Mouse (Mus musculus) frontal cortex, adult (tissue): ENCODE data around the gene Celsr3.

Experiments
- ATAC-seq: cut with Nextera tagmentation; 2 replicates; pipeline ENCODE4 v1.9.2; 2017; ENCODE audit warnings: mild to moderate bottlenecking, moderate library complexity, mixed read lengths; ENCODE audit not compliant: low TSS enrichment

The Celsr3 gene

DNA sequence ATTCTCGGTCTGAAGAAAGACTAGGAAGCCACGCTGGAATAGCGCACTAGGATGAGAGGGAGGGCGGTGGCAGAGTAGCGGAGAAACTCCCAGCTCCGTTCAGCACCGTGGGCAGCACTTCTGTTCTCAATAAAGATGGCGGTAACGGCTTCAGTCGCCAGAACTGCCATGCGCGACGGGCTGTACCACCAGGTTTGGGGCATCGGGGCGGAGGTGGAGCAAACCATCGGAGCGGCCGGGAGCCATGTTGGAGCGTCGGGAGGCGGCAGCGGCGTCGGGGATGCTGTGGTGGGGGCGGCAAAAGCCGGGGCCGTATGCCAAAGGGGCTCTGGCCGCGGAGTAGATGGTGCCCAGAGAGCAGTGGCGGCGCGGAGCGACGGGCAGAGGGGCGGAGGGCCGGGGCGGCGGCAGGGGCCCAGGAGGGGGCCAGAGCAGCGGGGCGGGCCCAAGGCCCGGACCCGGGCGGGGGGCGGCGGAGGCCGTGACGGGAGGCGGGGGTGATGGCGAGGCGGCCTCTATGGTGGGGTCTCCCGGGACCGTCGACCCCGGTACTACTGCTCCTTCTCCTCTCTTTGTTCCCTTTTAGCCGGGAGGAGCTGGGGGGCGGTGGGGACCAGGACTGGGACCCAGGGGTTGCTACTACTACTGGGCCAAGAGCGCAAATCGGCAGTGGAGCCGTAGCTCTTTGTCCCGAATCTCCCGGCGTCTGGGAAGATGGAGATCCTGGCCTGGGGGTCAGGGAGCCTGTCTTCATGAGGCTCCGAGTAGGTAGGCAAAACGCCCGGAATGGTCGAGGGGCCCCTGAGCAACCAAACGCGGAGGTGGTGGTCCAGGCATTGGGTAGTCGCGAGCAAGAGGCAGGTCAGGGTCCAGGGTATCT, at the start of gene Celsr3:
Gene Celsr3 (plus strand): TSS at position 501 of the 880 bp plus-strand sequence.
- ATAC-seq: peak; percentile 72

DNA sequence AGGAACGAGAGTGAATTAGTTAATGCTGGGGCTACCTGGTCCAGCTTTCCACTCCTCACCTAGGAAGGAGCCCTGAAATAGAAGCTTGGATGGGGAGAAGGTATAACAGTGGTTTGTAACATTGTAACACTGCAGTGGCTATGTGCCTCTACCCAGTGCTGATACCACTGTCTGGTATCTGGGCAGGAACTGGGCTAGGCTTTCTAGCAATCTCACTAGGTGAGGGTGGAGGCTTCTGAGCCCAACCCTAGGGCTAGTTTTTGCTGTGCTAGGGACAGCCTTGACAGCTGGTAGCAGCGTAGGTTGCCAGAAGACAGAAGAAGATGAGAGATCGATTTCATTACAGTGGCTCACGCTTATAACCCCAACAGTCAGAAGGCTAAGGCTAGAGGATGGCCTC, 49.5 kb upstream of the Celsr3 start:
- ATAC-seq: no peak

DNA sequence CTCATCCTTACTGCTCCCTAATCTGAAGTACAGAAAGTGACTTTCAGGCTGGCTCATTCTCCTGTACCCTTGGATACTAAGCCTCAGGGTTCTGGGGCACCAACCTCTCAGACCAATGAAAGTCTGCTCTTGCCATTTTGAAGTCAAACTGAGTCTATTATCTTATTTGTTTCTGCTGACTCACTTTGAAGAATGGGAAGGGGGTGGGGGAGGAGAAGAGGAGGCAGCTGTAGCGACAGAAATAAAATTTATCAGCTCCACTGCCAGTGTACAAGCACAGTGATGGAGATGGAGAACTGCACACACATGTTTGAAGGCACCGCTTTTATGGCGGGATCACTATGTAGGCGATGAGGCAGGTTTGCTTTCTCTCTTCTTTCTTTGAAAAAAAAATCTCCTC, 48.8 kb upstream of the Celsr3 start:
- ATAC-seq: no peak

DNA sequence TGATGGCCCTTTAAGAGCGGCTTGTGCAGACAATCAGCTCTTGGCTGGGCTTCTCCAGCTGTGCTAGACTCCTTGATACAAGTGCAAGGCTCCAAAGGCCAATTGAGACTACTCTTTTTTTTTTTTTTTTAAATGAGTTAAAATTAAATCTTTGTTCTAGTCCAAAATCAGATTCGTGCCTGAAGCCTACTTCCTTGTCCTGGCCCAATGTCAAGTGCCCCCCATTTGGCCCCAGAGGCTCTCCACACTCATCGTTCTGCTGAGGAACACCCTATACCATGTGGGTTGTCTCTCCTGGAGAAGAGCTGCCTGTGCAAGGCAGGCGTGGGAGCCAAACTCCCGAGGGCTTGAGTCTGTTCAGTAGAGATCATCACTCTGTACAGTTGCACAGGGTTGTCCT, 45.2 kb upstream of the Celsr3 start:
- no peak for ATAC-seq

- ATAC-seq: no peak
Observed at GRCm38 (mm10) chr9:108781891-108782290, 44.2 kb upstream of the Celsr3 start.

DNA sequence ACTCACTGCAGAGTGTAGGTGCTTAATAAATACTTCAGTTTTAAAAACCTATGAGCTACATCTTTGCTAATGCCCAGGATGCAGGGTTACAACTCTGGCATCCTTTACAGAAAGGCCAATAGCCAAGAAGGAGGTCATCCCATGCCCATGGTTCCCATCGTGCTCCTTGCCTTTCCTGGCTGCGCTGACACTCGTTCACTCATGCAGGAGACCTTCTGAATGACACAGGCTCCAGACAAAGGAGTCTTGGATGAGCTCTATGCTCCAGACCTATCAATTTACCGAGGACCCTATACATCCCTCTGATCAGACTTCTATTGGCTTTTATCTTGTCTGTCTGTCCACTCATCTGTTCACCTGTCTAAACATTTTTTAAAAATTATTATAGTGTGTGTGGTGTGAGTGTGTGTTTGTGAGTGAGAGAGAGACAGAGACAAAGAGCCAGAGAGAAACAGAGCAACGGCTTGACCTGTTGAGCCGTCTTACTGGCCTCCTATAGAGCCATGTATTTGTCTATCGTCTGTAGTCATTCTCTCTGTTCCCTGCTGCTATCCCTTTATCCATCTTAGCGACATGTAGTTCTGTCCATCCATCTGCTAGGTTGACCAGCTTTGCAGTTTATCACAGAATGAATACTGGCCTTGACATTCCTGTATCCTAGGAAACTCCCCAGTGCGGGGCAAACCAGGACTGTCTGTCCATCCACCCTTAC, 43.1 kb upstream of the Celsr3 start:
- ATAC-seq: no peak

DNA sequence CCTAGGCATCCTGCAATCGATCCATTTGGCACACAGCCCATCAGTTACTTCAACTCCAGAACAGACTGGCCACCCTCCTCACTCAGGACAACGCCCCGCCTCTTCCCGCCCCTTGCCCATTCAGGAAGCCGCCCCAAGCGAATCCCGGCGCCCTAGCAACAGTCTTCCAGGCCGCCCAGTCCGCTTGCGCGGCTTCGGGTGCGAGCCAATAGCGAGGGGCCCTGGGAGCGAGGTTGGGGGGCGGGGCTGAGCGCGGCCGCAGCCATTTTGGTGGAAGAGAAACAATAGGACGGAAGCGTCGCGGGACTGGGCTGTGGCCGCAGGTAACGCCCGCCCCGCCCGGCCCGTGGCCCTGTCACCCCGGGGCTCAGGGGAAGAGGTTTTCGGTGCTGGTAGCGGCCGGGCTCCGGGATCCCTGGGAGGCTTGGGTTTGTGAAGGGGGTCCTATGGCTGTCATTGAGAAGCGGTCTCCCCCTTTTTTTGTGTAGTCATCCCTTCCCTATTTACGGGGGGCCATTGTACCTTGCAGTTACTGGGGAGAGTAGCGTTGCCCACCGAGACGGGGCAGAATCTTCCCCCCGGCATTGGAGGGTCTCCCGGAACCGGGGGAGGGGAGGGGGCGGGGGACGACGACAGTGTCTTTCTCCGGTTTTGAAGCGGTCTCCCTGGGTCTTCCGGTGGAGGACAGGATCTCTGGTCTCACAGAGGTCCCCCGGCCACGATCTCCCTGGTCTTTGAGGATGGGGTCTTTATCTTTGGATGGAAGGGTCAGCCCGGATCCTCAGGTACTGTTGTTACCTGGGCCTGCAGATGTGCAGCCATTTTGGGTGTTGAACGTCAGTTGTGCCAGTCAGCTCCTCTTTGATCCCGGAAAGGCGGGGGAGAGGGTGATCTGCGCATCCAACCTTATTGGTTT, 42.3 kb upstream of the Celsr3 start, which contains the start of gene Ip6k2:
Gene Ip6k2 (plus strand): TSS at position 249 of the 916 bp plus-strand sequence.
- peak; percentile 95 for ATAC-seq

GRCm38 (mm10) chr9:108785416-108785815, 40.7 kb upstream of the Celsr3 start:
- no peak for ATAC-seq

- ATAC-seq: no peak
Observed at GRCm38 (mm10) chr9:108786494-108786893, 39.6 kb upstream of the Celsr3 start.

- ATAC-seq: no peak
Observed at GRCm38 (mm10) chr9:108787080-108787479, 39.0 kb upstream of the Celsr3 start.

DNA sequence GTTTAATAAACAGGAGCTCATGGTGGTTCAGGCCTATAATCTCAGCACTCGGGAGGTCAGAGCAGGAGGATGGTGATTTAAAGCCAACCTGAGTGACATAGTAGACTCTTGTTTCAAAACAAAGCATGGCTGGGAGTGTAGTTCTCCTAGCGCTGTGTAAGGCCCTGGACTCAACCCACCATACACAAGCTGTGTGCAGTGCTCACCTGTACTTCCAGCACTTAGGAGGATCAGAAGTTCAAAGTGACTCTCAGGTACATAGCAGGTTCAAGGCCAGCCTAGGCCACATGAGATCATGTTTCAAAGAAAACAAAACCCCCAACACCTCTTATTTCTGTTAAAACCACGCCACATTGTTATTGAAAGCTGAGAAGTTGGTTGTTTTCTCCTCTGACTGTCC, 37.4 kb upstream of the Celsr3 start:
- no peak for ATAC-seq

- no peak for ATAC-seq
Observed at GRCm38 (mm10) chr9:108792307-108792706, 33.8 kb upstream of the Celsr3 start.

- no peak for ATAC-seq
Observed at GRCm38 (mm10) chr9:108792730-108793129, 33.4 kb upstream of the Celsr3 start.

DNA sequence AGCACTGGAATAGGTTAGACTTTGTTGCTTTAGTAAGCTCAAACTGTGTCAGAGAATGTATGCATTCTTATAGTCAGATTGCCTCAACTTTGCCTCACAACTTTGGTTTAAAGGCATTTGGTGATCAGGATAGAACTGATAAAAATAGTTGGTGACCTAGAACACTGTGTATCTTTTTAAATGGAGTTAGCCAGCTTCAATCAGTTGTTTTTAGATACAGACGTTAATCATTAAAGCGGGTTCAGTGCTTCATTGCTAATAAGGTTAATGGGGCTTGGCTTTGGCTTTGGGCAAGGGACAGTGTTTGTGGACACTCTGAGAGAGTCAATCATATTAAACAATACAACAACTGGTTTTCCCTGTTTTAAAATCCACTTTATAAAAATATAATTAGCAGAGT, 30.8 kb upstream of the Celsr3 start:
- no peak for ATAC-seq

GRCm38 (mm10) chr9:108795762-108796161, 30.4 kb upstream of the Celsr3 start:
- ATAC-seq: peak; percentile 31; the same call in 1 of the 2 replicates

DNA sequence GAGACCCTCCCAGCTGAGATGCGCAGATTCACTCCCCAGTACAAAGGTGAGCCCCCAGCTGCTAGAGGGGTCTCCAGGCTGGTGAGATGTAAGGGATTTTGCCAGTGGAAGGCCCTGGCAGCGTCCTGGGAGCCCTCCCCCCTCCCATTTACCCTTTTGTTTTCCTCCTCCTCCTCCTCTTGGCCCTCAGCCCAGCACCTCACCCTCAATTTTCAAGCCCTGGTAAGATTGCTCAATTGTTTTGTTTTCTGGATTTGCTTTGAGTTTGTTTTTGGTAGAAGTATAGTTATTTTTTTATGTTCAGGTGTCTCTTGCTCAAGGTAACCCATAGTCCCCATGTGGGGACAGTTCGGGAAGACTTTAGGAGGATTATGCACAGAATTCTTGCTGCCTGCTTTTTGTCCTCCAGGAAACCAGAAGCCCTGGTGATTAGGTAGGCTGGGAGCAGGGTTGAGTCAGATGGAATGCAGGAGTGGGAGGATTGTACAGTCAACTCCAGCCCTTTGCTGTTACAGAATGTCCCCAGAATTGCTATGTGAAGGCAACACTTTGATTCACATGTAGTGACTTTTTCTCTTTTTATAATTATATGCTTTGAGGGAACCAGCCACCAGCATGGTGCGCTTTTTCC, 29.7 kb upstream of the Celsr3 start:
- ATAC-seq: peak; percentile 70

DNA sequence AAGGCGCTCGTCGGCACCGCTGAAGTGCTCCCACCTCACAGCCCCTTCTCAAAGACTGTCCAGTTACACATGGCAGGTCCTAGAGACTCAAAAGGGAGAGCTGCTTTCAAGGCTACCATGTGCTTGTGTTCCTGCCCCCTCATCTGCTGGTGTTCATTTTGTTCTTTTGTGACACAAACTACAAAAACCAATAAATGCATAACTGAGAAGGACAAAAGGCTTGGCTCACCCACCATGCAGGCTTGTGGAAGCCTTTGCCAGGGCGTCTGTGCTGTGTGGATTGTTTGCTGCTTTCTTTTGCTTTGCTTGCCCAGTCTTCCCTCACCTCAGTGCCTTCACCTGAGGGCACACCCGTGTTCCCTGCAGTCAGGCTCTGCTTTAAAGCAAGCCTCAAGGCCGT, 28.6 kb upstream of the Celsr3 start:
- ATAC-seq: no peak

GRCm38 (mm10) chr9:108798508-108799075, 27.5 kb upstream of the Celsr3 start:
- ATAC-seq: no peak

GRCm38 (mm10) chr9:108799564-108799963, 26.6 kb upstream of the Celsr3 start:
- no peak for ATAC-seq

GRCm38 (mm10) chr9:108805768-108806167, 20.4 kb upstream of the Celsr3 start:
- no peak for ATAC-seq

- no peak for ATAC-seq
Observed at GRCm38 (mm10) chr9:108806379-108806778, 19.7 kb upstream of the Celsr3 start.
